Mouse (Mus musculus): ENCODE data around the gene Mast4. TPM values are rescaled to one million over a fixed set of nuclear protein-coding genes. Genes with fewer than 3 reads are reported as not detected.

Mast4 gene
- total and polyA plus RNA-seq, 3 experiments: 2.7 to 7.0 TPM; not detected in 1

GRCm38 (mm10) chr13:102806652-102807051 lies 527.6 kb downstream of the Mast4 start:
- Histone ChIP-seq H3K4me3 (ENCODE audit: control insufficient read depth in 1 of 2, insufficient read depth in 1 of 2, low read depth in 2 of 2, low read length in 2 of 2) (no peak overlapping the region), H3K27me3 (ENCODE audit: control insufficient read depth in 1 of 2, insufficient read depth in 2 of 2, low read length in 2 of 2) (no peaks in the 10 kb centered on the region), H3K9me3 (replicated peaks; ENCODE audit: insufficient read depth, low read length) (no peaks in the 10 kb centered on the region), H3K4me1 (ENCODE audit: control insufficient read depth in 1 of 2, insufficient read depth in 2 of 2, low read length in 2 of 2) (0 out of 4 replicates have a peak, but pooled peaks cover 0 to 3% of the 10 kb centered on the region in 2 experiments), H3K79me2 (ENCODE audit: control insufficient read depth, insufficient read depth, low read length, poor library complexity) (no peaks in the 10 kb centered on the region), H3K36me3 (ENCODE audit: control insufficient read depth in 1 of 2, insufficient read depth in 2 of 2, low read length in 2 of 2) (peaks cover 2% of the 10 kb centered on the region in 2 experiments; a peak in 2 of 4 replicates), H3K27ac (ENCODE audit: control insufficient read depth, low read depth, low read length) (no peak overlapping the region), H3K9ac (ENCODE audit: control insufficient read depth, low read depth, low read length, poor library complexity, severe bottlenecking) (no peak overlapping the region)
- DNase-seq (ENCODE audit: low read depth, low spot score): peak; percentile 8
- TF ChIP-seq ZMIZ1 (IDR thresholded peaks at IDR 0.05; ENCODE audit: low read depth, low read length) (no peak), JUND (IDR thresholded peaks at IDR 0.05; ENCODE audit: low read depth, low read length) (no peak), BHLHE40 (IDR thresholded peaks at IDR 0.05; ENCODE audit: borderline replicate concordance, low read depth, low read length) (no peak), ZNF384 (IDR thresholded peaks at IDR 0.05; ENCODE audit: low read depth, low read length) (no peak), MAX (IDR thresholded peaks at IDR 0.05; ENCODE audit: low read length) (no peak), NRF1 (IDR thresholded peaks at IDR 0.05; ENCODE audit: insufficient read depth, low read depth, low read length, poor library complexity, severe bottlenecking) (no peak), MAFK (IDR thresholded peaks at IDR 0.05; ENCODE audit: borderline replicate concordance, low read depth, low read length) (no peak), NELFE (IDR thresholded peaks at IDR 0.05; ENCODE audit: low read depth, low read length) (no peak)

GRCm38 (mm10) chr13:102805190-102805589 lies 529.1 kb downstream of the Mast4 start:
- no peak for TF ChIP-seq CHD2 (IDR thresholded peaks at IDR 0.05; ENCODE audit: low read length)
- no peak for TF ChIP-seq MAZ (IDR thresholded peaks at IDR 0.05; ENCODE audit: low read depth, low read length)
- no peak for TF ChIP-seq E2F4 (IDR thresholded peaks at IDR 0.05; ENCODE audit: borderline replicate concordance, low read depth, low read length)
- TF ChIP-seq KAT2A (conservative IDR thresholded peaks at IDR 0.05; ENCODE audit: low read depth, low read length): no peak
- TF ChIP-seq MYC (IDR thresholded peaks at IDR 0.05; ENCODE audit: low read depth, low read length): no peak
- no peak for TF ChIP-seq ETS1 (IDR thresholded peaks at IDR 0.05; ENCODE audit: low read depth, low read length)
- TF ChIP-seq RAD21 (IDR thresholded peaks at IDR 0.05; ENCODE audit: low read depth, low read length): no peak
- TF ChIP-seq MYB (IDR thresholded peaks at IDR 0.05; ENCODE audit: low read depth, low read length): no peak
- no peak for TF ChIP-seq MAFK (IDR thresholded peaks at IDR 0.05; ENCODE audit: borderline replicate concordance, low read depth, low read length)
- no peak for TF ChIP-seq MAX (IDR thresholded peaks at IDR 0.05; ENCODE audit: low read length)
- TF ChIP-seq EP300 (IDR thresholded peaks at IDR 0.05; ENCODE audit: low read depth in 1 of 2, low read length in 2 of 2): no peak
- no peak for TF ChIP-seq TAL1 (IDR thresholded peaks at IDR 0.05; ENCODE audit: low read length)
- TF ChIP-seq ZKSCAN1 (IDR thresholded peaks at IDR 0.05; ENCODE audit: low read depth, low read length): no peak
- no peak for TF ChIP-seq BHLHE40 (IDR thresholded peaks at IDR 0.05; ENCODE audit: borderline replicate concordance, low read depth, low read length)
- TF ChIP-seq ZC3H11A (IDR thresholded peaks at IDR 0.05; ENCODE audit: low read depth, low read length): no peak
- TF ChIP-seq TBP (IDR thresholded peaks at IDR 0.05; ENCODE audit: low read depth, low read length): no peak
- TF ChIP-seq HCFC1 (IDR thresholded peaks at IDR 0.05; ENCODE audit: low read depth, low read length): no peak
- no peak for TF ChIP-seq POLR2AphosphoS5 (IDR thresholded peaks at IDR 0.05; ENCODE audit: borderline replicate concordance, low read depth, low read length)
- no peak overlapping the region for H3K27ac ChIP-seq (ENCODE audit: control insufficient read depth, low read depth, low read length)
- H3K9ac ChIP-seq (ENCODE audit: control insufficient read depth, low read depth, low read length, poor library complexity, severe bottlenecking): no peak overlapping the region
- H3K4me3 ChIP-seq (ENCODE audit: control insufficient read depth in 1 of 2, insufficient read depth in 1 of 2, low read depth in 2 of 2, low read length in 2 of 2): no peak overlapping the region
- H3K9me3 ChIP-seq (replicated peaks; ENCODE audit: insufficient read depth, low read length): no peaks in the 10 kb centered on the region
- H3K36me3 ChIP-seq (ENCODE audit: control insufficient read depth in 1 of 2, insufficient read depth in 2 of 2, low read length in 2 of 2): peaks cover 2% of the 10 kb centered on the region in 2 experiments; a peak in 2 of 4 replicates
- H3K27me3 ChIP-seq (ENCODE audit: control insufficient read depth in 1 of 2, insufficient read depth in 2 of 2, low read length in 2 of 2): no peaks in the 10 kb centered on the region
- DNase-seq (ENCODE audit: low read depth, low spot score): no peak
- no peaks in the 10 kb centered on the region for H3K79me2 ChIP-seq (ENCODE audit: control insufficient read depth, insufficient read depth, low read length, poor library complexity)
- H3K4me1 ChIP-seq (ENCODE audit: control insufficient read depth in 1 of 2, insufficient read depth in 2 of 2, low read length in 2 of 2): 0 out of 4 replicates have a peak, but pooled peaks cover 0 to 3% of the 10 kb centered on the region in 2 experiments

Data from MEL (cell line).